Mouse (Mus musculus): ENCODE results near the gene Zfp663. TPM values are rescaled to one million over a fixed set of nuclear protein-coding genes. Genes with fewer than 3 reads are reported as not detected.
A peak's percentile ranks its signal among the peaks of the same experiment; 100 is the strongest.

Zfp663 gene
- polyA plus RNA-seq, 1 experiment from 2014 or later: 1.2 TPM

- Histone ChIP-seq H3K27me3 (replicated peaks; ENCODE audit: insufficient read depth, low read length) (0 out of 2 replicates have a peak, but pooled peaks cover 3% of the 10 kb centered on the region), H3K9me3 (ENCODE audit: low read length) (no peaks in the 10 kb centered on the region), H3K36me3 (ENCODE audit: insufficient read depth, low read length) (no peaks in the 10 kb centered on the region), H3K9ac (replicated peaks; ENCODE audit: low read depth) (no peak overlapping the region), H3K4me2 (replicated peaks; ENCODE audit: low read depth, low read length) (no peak overlapping the region), H3K4me3 (ENCODE audit: low read depth, low read length) (no peak overlapping the region), H3K27ac (ENCODE audit: low read length) (no peak overlapping the region), H3K4me1 (ENCODE audit: insufficient read depth, low read depth, low read length) (peaks cover 8% of the 10 kb centered on the region; the same call in 1 of the 2 replicates)
- TF ChIP-seq CTCF (IDR thresholded peaks at IDR 0.05): peak; percentile 91
- TF ChIP-seq EP300 (IDR thresholded peaks at IDR 0.05): no peak
- 13% methylated on average over 21 of the region's 21 CpGs for WGBS
- 0 out of 2 replicates have a peak, but pooled peaks have one; percentile 42 for ATAC-seq
- DNase-seq (ENCODE audit: low spot score): peak; percentile 57
Measured at GRCm38 (mm10) chr2:165364334-165365091, 4.0 kb downstream of the Zfp663 start.

- Histone ChIP-seq H3K4me2 (replicated peaks; ENCODE audit: low read depth, low read length) (no peak overlapping the region), H3K4me1 (ENCODE audit: insufficient read depth, low read depth, low read length) (peaks cover 8% of the 10 kb centered on the region; the same call in 1 of the 2 replicates), H3K36me3 (ENCODE audit: insufficient read depth, low read length) (no peaks in the 10 kb centered on the region), H3K27ac (ENCODE audit: low read length) (no peak overlapping the region), H3K9me3 (ENCODE audit: low read length) (no peaks in the 10 kb centered on the region), H3K4me3 (ENCODE audit: low read depth, low read length) (no peak overlapping the region), H3K9ac (replicated peaks; ENCODE audit: low read depth) (no peak overlapping the region), H3K27me3 (replicated peaks; ENCODE audit: insufficient read depth, low read length) (no peaks in the 10 kb centered on the region)
- DNase-seq (ENCODE audit: low spot score) (no peak), ATAC-seq (no peak)
- 83% methylated on average over 6 of the region's 6 CpGs for WGBS
- TF ChIP-seq EP300 (IDR thresholded peaks at IDR 0.05): no peak
- no peak; the same call in 1 of the 2 replicates for TF ChIP-seq CTCF (IDR thresholded peaks at IDR 0.05)
Measured at GRCm38 (mm10) chr2:165363282-165363681, 5.2 kb downstream of the Zfp663 start.

- DNase-seq (ENCODE audit: low spot score) (peak; percentile 84), ATAC-seq (peak; percentile 56)
- H3K9ac ChIP-seq (replicated peaks; ENCODE audit: low read depth): no peak overlapping the region
- no peak overlapping the region for H3K27ac ChIP-seq (ENCODE audit: low read length)
- no peak overlapping the region for H3K4me2 ChIP-seq (replicated peaks; ENCODE audit: low read depth, low read length)
- no peaks in the 10 kb centered on the region for H3K36me3 ChIP-seq (ENCODE audit: insufficient read depth, low read length)
- H3K9me3 ChIP-seq (ENCODE audit: low read length): no peaks in the 10 kb centered on the region
- TF ChIP-seq EP300 (IDR thresholded peaks at IDR 0.05) (no peak), CTCF (IDR thresholded peaks at IDR 0.05) (peak; percentile 92)
- 0% methylated on average over 1 of the region's 1 CpGs for WGBS
- H3K4me1 ChIP-seq (ENCODE audit: insufficient read depth, low read depth, low read length): no peaks in the 10 kb centered on the region
- H3K27me3 ChIP-seq (replicated peaks; ENCODE audit: insufficient read depth, low read length): no peaks in the 10 kb centered on the region
- H3K4me3 ChIP-seq (ENCODE audit: low read depth, low read length): no peak overlapping the region
Measured at GRCm38 (mm10) chr2:165360861-165361260, 7.7 kb downstream of the Zfp663 start.

- no peak for TF ChIP-seq EP300 (IDR thresholded peaks at IDR 0.05)
- TF ChIP-seq CTCF (IDR thresholded peaks at IDR 0.05): no peak
- Histone ChIP-seq H3K4me3 (ENCODE audit: low read depth, low read length) (no peak overlapping the region), H3K4me2 (replicated peaks; ENCODE audit: low read depth, low read length) (no peak overlapping the region), H3K9me3 (ENCODE audit: low read length) (no peaks in the 10 kb centered on the region; the same call in 1 of the 2 replicates), H3K9ac (replicated peaks; ENCODE audit: low read depth) (no peak overlapping the region), H3K36me3 (ENCODE audit: insufficient read depth, low read length) (no peaks in the 10 kb centered on the region), H3K27me3 (replicated peaks; ENCODE audit: insufficient read depth, low read length) (no peaks in the 10 kb centered on the region), H3K4me1 (ENCODE audit: insufficient read depth, low read depth, low read length) (no peaks in the 10 kb centered on the region), H3K27ac (ENCODE audit: low read length) (no peak overlapping the region)
- no peak for ATAC-seq
- WGBS: 85% methylated on average over 20 of the region's 20 CpGs
- DNase-seq (ENCODE audit: low spot score): no peak
Measured at GRCm38 (mm10) chr2:165351828-165352513, 16.6 kb downstream of the Zfp663 start.

GRCm38 (mm10) chr2:165349466-165349865 lies 19.1 kb downstream of the Zfp663 start:
- no peak for ATAC-seq
- TF ChIP-seq EP300 (IDR thresholded peaks at IDR 0.05): no peak
- TF ChIP-seq CTCF (IDR thresholded peaks at IDR 0.05): peak; percentile 63
- 37% methylated on average over 8 of the region's 8 CpGs for WGBS
- Histone ChIP-seq H3K27ac (ENCODE audit: low read length) (no peak overlapping the region), H3K9ac (replicated peaks; ENCODE audit: low read depth) (no peak overlapping the region), H3K4me3 (ENCODE audit: low read depth, low read length) (no peak overlapping the region), H3K4me1 (ENCODE audit: insufficient read depth, low read depth, low read length) (no peaks in the 10 kb centered on the region), H3K36me3 (ENCODE audit: insufficient read depth, low read length) (no peaks in the 10 kb centered on the region), H3K4me2 (replicated peaks; ENCODE audit: low read depth, low read length) (no peak overlapping the region), H3K9me3 (ENCODE audit: low read length) (no peaks in the 10 kb centered on the region; the same call in 1 of the 2 replicates), H3K27me3 (replicated peaks; ENCODE audit: insufficient read depth, low read length) (no peaks in the 10 kb centered on the region)
- DNase-seq (ENCODE audit: low spot score): no peak

- no peaks in the 10 kb centered on the region for H3K9me3 ChIP-seq (ENCODE audit: low read length)
- no peak overlapping the region for H3K4me2 ChIP-seq (replicated peaks; ENCODE audit: low read depth, low read length)
- TF ChIP-seq EP300 (IDR thresholded peaks at IDR 0.05) (no peak), CTCF (IDR thresholded peaks at IDR 0.05) (no peak)
- WGBS: 86% methylated on average over 5 of the region's 5 CpGs
- ATAC-seq (no peak), DNase-seq (ENCODE audit: low spot score) (no peak)
- no peaks in the 10 kb centered on the region for H3K36me3 ChIP-seq (ENCODE audit: insufficient read depth, low read length)
- no peak overlapping the region for H3K27ac ChIP-seq (ENCODE audit: low read length)
- no peaks in the 10 kb centered on the region for H3K27me3 ChIP-seq (replicated peaks; ENCODE audit: insufficient read depth, low read length)
- H3K4me3 ChIP-seq (ENCODE audit: low read depth, low read length): no peak overlapping the region
- H3K9ac ChIP-seq (replicated peaks; ENCODE audit: low read depth): no peak overlapping the region
- H3K4me1 ChIP-seq (ENCODE audit: insufficient read depth, low read depth, low read length): no peaks in the 10 kb centered on the region
Measured at GRCm38 (mm10) chr2:165346180-165346579, 22.3 kb downstream of the Zfp663 start.

All from lung, postnatal 0 days (tissue).